Mouse (Mus musculus): ENCODE measurements at regions not wholly inside any gene's neighbourhood (a gene's known extent, or its start where the extent isn't known, plus 50 kb on each side); places are given as distances from the start of the nearest gene placed in this dataset.

DNA sequence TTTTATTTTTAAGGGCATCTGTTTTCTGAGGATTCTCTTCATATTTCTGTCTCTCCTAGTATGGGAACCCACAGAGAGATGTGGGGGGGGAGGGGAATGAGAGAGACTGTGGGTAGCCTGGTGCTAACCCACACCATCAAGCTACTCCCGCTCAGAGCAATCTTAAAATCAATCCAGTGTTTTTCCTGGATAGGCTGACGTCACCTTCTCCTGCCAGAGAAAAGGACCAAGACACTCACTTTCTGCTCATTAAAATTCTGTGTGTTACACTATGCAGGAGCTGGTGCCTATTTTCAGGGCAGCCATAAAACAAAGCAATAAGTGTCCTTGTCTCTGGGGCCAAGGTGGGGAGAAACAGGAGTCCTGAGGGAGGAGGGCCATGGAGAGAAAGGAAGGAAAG is 537.3 kb upstream of the Tbl1xr1 start:
- H3K4me1 ChIP-seq, result 0 out of 2 replicates have a peak, but pooled peaks cover 3% of the 10 kb centered on the region
- ATAC-seq (ENCODE audit: insufficient read depth, low FRiP score, low read depth), result no peak
- H3K4me2 ChIP-seq, result no peak overlapping the region
- 78% methylated on average over 2 of the region's 2 CpGs for WGBS
- no peaks in the 10 kb centered on the region for H3K9me3 ChIP-seq
- no peak overlapping the region for H3K9ac ChIP-seq
- no peak overlapping the region for H3K4me3 ChIP-seq (replicated peaks)
- no peaks in the 10 kb centered on the region for H3K27me3 ChIP-seq (replicated peaks)
- H3K36me3 ChIP-seq, result no peaks in the 10 kb centered on the region
- no peak overlapping the region for H3K27ac ChIP-seq

DNA sequence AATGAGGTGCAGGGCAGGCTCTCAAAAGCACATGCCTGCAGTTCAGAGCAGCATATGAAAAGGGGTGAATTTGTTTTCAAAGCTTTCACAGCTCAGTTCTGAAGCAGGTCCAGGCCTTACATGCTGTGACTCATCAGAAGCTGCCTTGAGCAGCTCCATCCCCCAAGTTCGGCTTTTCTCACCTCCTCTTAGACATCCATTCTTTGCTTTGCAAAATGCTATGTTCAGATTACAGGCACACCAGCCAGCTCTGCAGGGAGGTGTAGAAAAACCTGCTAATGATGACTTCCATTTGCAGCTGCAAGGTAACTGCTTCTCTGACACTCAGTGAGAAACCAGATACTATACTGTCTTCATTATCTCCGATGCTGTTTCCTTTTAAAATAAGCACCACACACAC is 532.0 kb upstream of the Tbl1xr1 start:
- Histone ChIP-seq H3K9ac (no peak overlapping the region), H3K4me1 (0 out of 2 replicates have a peak, but pooled peaks cover 6% of the 10 kb centered on the region), H3K4me3 (replicated peaks) (no peak overlapping the region), H3K36me3 (no peaks in the 10 kb centered on the region), H3K9me3 (no peaks in the 10 kb centered on the region), H3K27me3 (replicated peaks) (no peaks in the 10 kb centered on the region), H3K4me2 (no peak overlapping the region), H3K27ac (no peak overlapping the region)
- ATAC-seq (ENCODE audit: insufficient read depth, low FRiP score, low read depth), result no peak
- WGBS, result 32% methylated on average over 2 of the region's 2 CpGs

DNA sequence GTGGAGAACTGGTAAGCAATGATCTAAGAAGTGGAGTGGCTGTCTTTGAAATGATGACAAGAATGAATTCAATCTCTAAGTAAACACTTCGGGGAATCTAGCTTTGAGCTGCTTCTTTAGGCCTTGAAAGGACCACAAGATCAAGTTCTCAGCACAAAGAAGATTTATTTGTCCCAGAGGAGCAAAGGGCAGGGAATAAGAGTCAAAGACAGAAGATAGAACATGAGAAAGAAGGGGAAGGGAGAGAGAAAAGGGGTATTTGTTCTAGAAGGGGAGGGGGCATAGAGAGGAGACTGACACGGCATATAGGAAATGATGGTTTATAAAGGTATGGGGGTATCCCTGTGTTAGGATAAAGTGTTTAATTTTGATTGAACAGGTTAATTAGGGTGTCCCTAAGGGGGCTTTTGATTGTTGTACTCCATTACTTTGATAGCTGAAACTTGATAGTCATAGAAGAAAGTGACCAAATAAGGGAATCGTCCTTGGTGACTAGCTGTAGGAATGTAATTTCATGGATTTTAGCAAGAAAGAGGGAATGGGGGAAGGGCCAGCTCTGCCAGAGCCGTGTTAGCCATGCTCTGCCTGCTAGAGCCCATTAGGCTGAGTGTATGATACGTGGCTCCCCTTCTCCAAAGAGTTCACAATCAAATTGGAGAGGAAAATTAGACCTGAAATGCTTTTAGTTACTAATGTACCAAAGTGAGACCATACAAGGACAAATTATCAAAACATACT is 531.1 kb upstream of the Tbl1xr1 start:
- Histone ChIP-seq H3K9ac (no peak overlapping the region), H3K4me1 (0 out of 2 replicates have a peak, but pooled peaks cover 4% of the 10 kb centered on the region), H3K4me2 (no peak overlapping the region), H3K27me3 (replicated peaks) (no peaks in the 10 kb centered on the region), H3K36me3 (no peaks in the 10 kb centered on the region), H3K27ac (no peak overlapping the region), H3K4me3 (replicated peaks) (no peak overlapping the region), H3K9me3 (no peaks in the 10 kb centered on the region)
- no peak for ATAC-seq (ENCODE audit: insufficient read depth, low FRiP score, low read depth)
- 39% methylated on average over 5 of the region's 5 CpGs for WGBS

- no peak for ATAC-seq (ENCODE audit: insufficient read depth, low FRiP score, low read depth)
- Histone ChIP-seq H3K4me2 (no peak overlapping the region), H3K36me3 (no peaks in the 10 kb centered on the region), H3K27ac (no peak overlapping the region), H3K4me3 (replicated peaks) (no peak overlapping the region), H3K9me3 (no peaks in the 10 kb centered on the region), H3K4me1 (0 out of 2 replicates have a peak, but pooled peaks cover 4% of the 10 kb centered on the region), H3K27me3 (replicated peaks) (no peaks in the 10 kb centered on the region), H3K9ac (no peak overlapping the region)
- WGBS, result 67% methylated on average over 2 of the region's 2 CpGs
Measured at GRCm38 (mm10) chr3:21546411-21546810, 530.0 kb upstream of the Tbl1xr1 start.

DNA sequence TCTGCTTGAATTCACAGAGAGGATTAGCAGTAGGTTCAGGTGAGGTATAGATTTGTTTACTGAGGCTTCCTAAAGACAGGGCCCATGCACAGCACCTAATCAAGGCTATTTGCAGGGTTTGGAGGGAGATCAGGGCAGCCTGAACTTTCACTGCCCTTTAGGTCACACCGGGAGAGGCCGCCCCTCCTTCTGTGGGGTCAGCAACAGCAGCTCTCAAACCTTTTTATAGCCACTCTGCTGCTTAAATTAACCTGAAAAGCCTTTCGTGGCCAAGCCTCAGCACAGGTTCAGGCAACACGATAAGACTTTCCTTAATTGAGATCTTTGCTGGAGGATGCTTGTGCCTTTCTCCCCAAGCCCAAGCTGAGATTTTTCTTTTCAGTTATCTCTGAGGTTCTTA is 526.8 kb upstream of the Tbl1xr1 start:
- 35% methylated on average over 4 of the region's 4 CpGs for WGBS
- Histone ChIP-seq H3K27me3 (replicated peaks) (no peaks in the 10 kb centered on the region), H3K4me2 (no peak overlapping the region), H3K4me3 (replicated peaks) (no peak overlapping the region), H3K4me1 (peaks cover 4% of the 10 kb centered on the region; the same call in 1 of the 2 replicates), H3K27ac (no peak overlapping the region), H3K9me3 (no peaks in the 10 kb centered on the region), H3K9ac (no peak overlapping the region), H3K36me3 (no peaks in the 10 kb centered on the region)
- no peak for ATAC-seq (ENCODE audit: insufficient read depth, low FRiP score, low read depth)

DNA sequence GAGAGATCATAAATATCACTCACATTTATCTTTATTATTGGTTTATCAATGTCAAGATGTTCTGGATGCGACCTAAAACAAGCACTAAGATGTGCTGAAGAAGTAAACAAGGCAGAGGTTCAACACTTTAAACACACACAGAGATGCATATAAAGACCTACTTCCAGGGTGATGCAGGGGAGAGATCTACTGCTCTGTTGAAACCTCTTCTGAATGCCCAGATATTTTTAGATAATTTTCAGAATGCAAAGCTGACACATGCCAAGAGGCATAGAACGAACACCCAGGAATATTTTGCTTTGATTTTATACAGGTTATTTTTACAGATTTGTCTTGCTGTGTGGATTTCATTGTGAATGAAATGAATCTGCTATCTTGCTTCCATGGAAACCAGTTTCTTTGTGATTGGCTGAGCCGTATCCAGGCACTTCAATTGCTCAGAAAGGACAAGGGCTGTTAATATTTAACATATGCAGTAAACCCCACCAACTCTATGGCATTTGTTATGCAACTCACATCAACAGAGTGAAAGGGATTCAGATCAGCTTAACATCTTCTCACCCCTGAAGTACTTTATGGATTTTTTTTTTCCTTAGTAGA is 523.2 kb upstream of the Tbl1xr1 start:
- no peaks in the 10 kb centered on the region for H3K9me3 ChIP-seq
- WGBS, result 46% methylated on average over 3 of the region's 3 CpGs
- no peaks in the 10 kb centered on the region for H3K27me3 ChIP-seq (replicated peaks)
- H3K4me3 ChIP-seq (replicated peaks), result no peak overlapping the region
- no peaks in the 10 kb centered on the region; the same call in 1 of the 2 replicates for H3K4me1 ChIP-seq
- no peak overlapping the region for H3K9ac ChIP-seq
- H3K27ac ChIP-seq, result no peak overlapping the region
- no peaks in the 10 kb centered on the region for H3K36me3 ChIP-seq
- ATAC-seq (ENCODE audit: insufficient read depth, low FRiP score, low read depth), result peak; percentile 39; the same call in 1 of the 2 replicates
- no peak overlapping the region for H3K4me2 ChIP-seq

DNA sequence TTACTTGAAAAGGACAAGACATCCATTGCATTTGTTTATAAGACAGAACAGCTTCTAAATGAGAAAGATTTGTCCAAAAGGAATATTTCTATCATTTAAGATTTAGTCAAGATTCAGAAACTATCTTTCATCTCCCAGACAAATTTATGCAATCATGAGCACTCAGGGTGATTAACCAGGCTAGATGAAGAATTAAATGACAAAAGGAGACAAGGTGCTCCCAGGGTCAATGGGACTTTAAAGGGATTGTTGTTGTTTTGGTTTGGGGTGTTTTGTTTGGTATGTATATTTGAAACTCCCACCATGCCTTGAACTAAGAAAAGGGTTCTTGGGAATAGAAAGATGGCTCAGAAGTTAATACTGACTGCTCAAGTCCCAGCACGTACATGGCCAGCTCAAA is 522.6 kb upstream of the Tbl1xr1 start:
- no peak overlapping the region for H3K4me2 ChIP-seq
- ATAC-seq (ENCODE audit: insufficient read depth, low FRiP score, low read depth), result no peak
- no peaks in the 10 kb centered on the region for H3K27me3 ChIP-seq (replicated peaks)
- 64% methylated on average over 1 of the region's 1 CpGs for WGBS
- no peak overlapping the region for H3K9ac ChIP-seq
- no peaks in the 10 kb centered on the region for H3K36me3 ChIP-seq
- no peak overlapping the region for H3K27ac ChIP-seq
- no peak overlapping the region for H3K4me3 ChIP-seq (replicated peaks)
- H3K9me3 ChIP-seq, result no peaks in the 10 kb centered on the region
- H3K4me1 ChIP-seq, result no peaks in the 10 kb centered on the region; the same call in 1 of the 2 replicates

- no peak for ATAC-seq (ENCODE audit: insufficient read depth, low FRiP score, low read depth)
- H3K27ac ChIP-seq, result no peak overlapping the region
Measured at GRCm38 (mm10) chr3:21557963-21558441, 518.5 kb upstream of the Tbl1xr1 start.

DNA sequence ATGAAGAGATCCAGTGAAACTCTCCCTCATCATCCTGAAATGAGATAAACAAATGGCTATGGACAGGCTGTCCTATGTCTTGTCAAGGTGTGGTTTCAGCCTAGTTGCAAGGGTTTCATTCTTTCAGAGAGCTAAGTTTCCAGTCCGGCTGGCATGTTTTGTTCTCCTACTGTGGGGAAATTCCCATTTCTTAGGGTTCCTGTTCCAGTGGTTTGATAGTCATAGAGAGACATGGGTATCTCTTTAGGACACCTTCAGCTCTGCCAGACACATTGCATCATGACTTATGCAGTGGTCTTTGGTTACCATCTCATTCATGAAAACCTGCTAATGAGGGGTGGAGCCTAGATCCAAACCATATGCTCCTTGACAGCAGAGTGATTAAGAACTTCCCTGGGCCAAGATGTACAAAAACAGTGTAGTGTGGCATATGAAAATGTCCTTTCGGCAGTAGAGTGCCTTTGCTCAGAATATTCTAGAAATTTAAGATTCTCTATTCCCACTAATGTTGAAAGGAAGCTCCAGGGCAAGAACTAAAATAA is 513.6 kb upstream of the Tbl1xr1 start:
- Histone ChIP-seq H3K27me3 (replicated peaks) (no peaks in the 10 kb centered on the region), H3K4me2 (no peak overlapping the region), H3K4me1 (peaks cover 9% of the 10 kb centered on the region; the same call in 1 of the 2 replicates), H3K9me3 (no peaks in the 10 kb centered on the region), H3K4me3 (replicated peaks) (no peak overlapping the region), H3K27ac (no peak overlapping the region), H3K9ac (no peak overlapping the region), H3K36me3 (no peaks in the 10 kb centered on the region)
- WGBS, result 81% methylated on average over 2 of the region's 2 CpGs
- ATAC-seq (ENCODE audit: insufficient read depth, low FRiP score, low read depth), result no peak

More at GRCm38 (mm10) chr3:21557963-21558441, 518.5 kb upstream of the Tbl1xr1 start:
- Histone ChIP-seq H3K4me2 (no peak overlapping the region), H3K27me3 (replicated peaks) (no peaks in the 10 kb centered on the region), H3K9me3 (no peaks in the 10 kb centered on the region), H3K4me1 (no peaks in the 10 kb centered on the region; the same call in 1 of the 2 replicates), H3K36me3 (no peaks in the 10 kb centered on the region), H3K9ac (no peak overlapping the region), H3K4me3 (replicated peaks) (no peak overlapping the region)
- 82% methylated on average over 12 of the region's 12 CpGs for WGBS

- H3K27ac ChIP-seq, result no peak overlapping the region
- no peak overlapping the region for H3K4me3 ChIP-seq (replicated peaks)
- H3K9ac ChIP-seq, result no peak overlapping the region
- 59% methylated on average over 3 of the region's 3 CpGs for WGBS
- peaks cover 9% of the 10 kb centered on the region; the same call in 1 of the 2 replicates for H3K4me1 ChIP-seq
- no peaks in the 10 kb centered on the region for H3K27me3 ChIP-seq (replicated peaks)
- H3K36me3 ChIP-seq, result no peaks in the 10 kb centered on the region
- H3K4me2 ChIP-seq, result no peak overlapping the region
- H3K9me3 ChIP-seq, result no peaks in the 10 kb centered on the region
- peak; percentile 65; the same call in 1 of the 2 replicates for ATAC-seq (ENCODE audit: insufficient read depth, low FRiP score, low read depth)
Measured at GRCm38 (mm10) chr3:21563454-21563853, 513.0 kb upstream of the Tbl1xr1 start.

DNA sequence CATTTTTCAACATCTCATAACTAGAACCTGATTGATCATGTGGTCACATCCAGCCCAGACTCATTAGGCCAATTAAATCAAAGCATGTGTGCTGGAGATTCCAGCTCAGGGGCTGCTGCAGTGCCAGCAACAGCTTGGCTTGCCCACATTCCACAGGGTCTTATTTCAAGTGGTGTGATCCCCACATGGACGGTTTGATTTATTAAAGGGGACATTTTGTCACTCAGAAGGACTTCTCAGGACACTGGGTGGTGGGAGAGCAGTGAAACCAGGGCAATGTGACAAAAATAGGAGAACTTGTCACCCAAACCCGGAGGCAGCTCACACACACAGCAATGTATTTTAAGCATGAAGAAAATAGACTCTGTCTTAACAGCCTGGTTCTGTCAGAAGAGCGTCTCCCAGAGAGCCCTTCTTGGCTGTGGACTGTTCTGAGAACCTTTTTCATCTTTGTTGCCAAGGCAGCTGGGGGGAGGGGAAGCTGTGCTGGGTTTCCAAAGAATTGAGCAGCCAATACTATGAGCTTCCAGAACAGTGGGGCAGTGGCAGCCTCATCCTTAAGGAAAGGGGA is 512.2 kb upstream of the Tbl1xr1 start:
- H3K4me1 ChIP-seq, result peaks cover 9% of the 10 kb centered on the region; the same call in 1 of the 2 replicates
- H3K4me3 ChIP-seq (replicated peaks), result no peak overlapping the region
- H3K9me3 ChIP-seq, result no peaks in the 10 kb centered on the region
- H3K27ac ChIP-seq, result peak overlapping the region; percentile 23; the same call in 1 of the 2 replicates
- no peaks in the 10 kb centered on the region for H3K27me3 ChIP-seq (replicated peaks)
- no peak overlapping the region for H3K9ac ChIP-seq
- no peaks in the 10 kb centered on the region for H3K36me3 ChIP-seq
- no peak overlapping the region for H3K4me2 ChIP-seq
- 17% methylated on average over 3 of the region's 3 CpGs for WGBS
- ATAC-seq (ENCODE audit: insufficient read depth, low FRiP score, low read depth), result peak; percentile 53; the same call in 1 of the 2 replicates
